Mouse (Mus musculus): ENCODE measurements at regions not wholly inside any gene's neighbourhood (a gene's known extent, or its start where the extent isn't known, plus 50 kb on each side); places are given as distances from the start of the nearest gene placed in this dataset.
"Not testable (repeated sequence)": the region's sequence is repeated elsewhere in the genome, so short reads cannot be mapped to it uniquely, and the experiment has no call there.

DNA sequence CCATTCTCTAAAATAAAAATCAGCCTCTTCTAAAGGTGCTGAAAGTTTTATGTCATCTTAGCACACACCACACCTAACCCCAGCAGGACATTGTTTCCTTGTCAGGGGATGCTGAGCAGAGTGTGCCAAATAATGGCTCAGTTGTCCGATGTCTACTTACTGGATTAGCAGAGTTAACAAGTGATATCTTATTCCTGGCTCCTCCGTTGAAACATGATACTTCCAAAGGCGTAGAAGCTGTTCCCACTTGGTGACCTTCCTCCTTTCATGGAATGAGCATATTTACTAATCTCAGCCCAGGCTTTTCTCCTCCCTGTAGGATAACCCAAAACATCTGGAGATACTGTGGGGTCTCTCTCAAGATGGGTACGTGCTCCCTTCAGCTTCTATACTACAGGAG lies 141.5 kb upstream of the Gmds start:
- DNase-seq (ENCODE audit: low spot score), result no peak
- Histone ChIP-seq H3K9me3 (no peaks in the 10 kb centered on the region), H3K36me3 (no peaks in the 10 kb centered on the region), H3K4me3 (no peak overlapping the region), H3K4me1 (no peaks in the 10 kb centered on the region), H3K27ac (no peak overlapping the region), H3K27me3 (ENCODE audit: insufficient read depth, poor library complexity, severe bottlenecking) (peaks cover 6% of the 10 kb centered on the region; the same call in 1 of the 2 replicates)
- 33% methylated on average over 4 of the region's 4 CpGs for WGBS

- no peak overlapping the region for H3K27ac ChIP-seq
- no peaks in the 10 kb centered on the region for H3K9me3 ChIP-seq
- no peak overlapping the region for H3K4me3 ChIP-seq
- H3K4me1 ChIP-seq, result no peaks in the 10 kb centered on the region
- 77% methylated on average over 8 of the region's 8 CpGs for WGBS
- no peaks in the 10 kb centered on the region for H3K36me3 ChIP-seq
- DNase-seq (ENCODE audit: low spot score), result no peak
- peaks cover 6% of the 10 kb centered on the region; the same call in 1 of the 2 replicates for H3K27me3 ChIP-seq (ENCODE audit: insufficient read depth, poor library complexity, severe bottlenecking)
These were observed 140.7 kb upstream of the Gmds start for GRCm38 (mm10) chr13:32479118-32479818.

DNA sequence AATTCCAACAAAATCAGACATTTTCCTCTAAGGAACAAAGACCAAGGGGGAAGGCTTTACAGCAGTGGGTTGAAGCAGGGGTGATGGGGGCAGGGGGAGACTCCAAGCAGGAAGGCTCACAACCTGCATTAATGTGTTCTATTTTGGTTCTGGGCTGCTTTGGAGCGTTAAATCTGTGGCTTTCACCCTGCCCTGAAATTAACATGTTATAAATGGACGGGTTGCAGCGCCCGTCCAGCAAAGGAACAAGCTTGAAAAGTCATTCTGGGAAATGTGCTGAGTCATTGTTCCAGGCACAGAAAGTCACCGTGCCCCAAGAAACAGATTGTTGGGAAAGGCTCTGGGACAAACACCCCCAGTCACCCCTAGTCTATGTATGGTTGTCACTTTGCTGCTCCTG lies 127.2 kb upstream of the Gmds start:
- 44% methylated on average over 5 of the region's 5 CpGs for WGBS

GRCm38 (mm10) chr13:32465041-32465682 lies 126.6 kb upstream of the Gmds start:
- Histone ChIP-seq H3K36me3 (no peaks in the 10 kb centered on the region), H3K27me3 (ENCODE audit: insufficient read depth, poor library complexity, severe bottlenecking) (no peaks in the 10 kb centered on the region), H3K27ac (no peak overlapping the region), H3K9me3 (no peaks in the 10 kb centered on the region), H3K4me3 (no peak overlapping the region), H3K4me1 (0 out of 2 replicates have a peak, but pooled peaks cover 3% of the 10 kb centered on the region)
- DNase-seq (ENCODE audit: low spot score), result no peak
- WGBS, result 87% methylated on average over 6 of the region's 6 CpGs

More for the DNA sequence above, 127.2 kb upstream of the Gmds start:
- Histone ChIP-seq H3K36me3 (no peaks in the 10 kb centered on the region), H3K4me1 (0 out of 2 replicates have a peak, but pooled peaks cover 3% of the 10 kb centered on the region), H3K9me3 (no peaks in the 10 kb centered on the region), H3K27ac (no peak overlapping the region), H3K4me3 (no peak overlapping the region), H3K27me3 (ENCODE audit: insufficient read depth, poor library complexity, severe bottlenecking) (no peaks in the 10 kb centered on the region)
- no peak for DNase-seq (ENCODE audit: low spot score)

DNA sequence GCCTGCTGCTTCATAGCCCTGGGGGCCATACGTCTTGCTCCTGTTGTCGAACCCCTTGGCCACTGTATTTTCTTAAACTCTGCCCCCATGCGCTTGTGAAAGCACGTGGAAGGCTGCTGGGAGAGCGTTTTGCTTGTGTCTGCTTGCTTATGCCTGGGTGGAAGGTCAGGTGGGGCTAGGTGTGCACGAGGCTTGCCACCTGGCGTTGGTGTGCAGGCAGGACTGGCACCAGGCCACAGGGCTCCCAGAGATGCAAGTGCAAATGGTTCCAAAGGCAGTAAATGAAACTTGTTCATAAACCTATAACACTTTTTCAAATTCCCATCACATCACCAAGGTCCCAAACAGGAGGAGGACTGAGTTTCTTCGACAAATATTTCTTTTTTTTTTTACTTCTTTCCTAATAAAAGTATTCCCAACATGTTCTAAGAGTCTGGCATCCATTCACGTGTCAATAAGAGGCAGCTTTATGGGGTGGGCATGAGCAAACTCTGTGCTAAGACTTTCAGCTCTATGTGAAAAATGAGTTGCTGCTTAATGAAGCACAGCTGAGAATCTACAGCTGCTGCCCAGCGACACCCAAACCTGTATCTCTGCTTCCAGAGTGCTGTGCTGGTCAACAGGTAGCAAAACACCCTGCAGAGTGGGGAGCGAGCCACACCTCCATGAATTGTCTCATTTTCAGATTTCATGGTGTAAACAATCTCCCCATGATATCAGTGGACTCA lies 116.0 kb upstream of the Gmds start:
- Histone ChIP-seq H3K27ac (no peak overlapping the region), H3K36me3 (no peaks in the 10 kb centered on the region)
- DNase-seq (ENCODE audit: low spot score), result no peak

DNA sequence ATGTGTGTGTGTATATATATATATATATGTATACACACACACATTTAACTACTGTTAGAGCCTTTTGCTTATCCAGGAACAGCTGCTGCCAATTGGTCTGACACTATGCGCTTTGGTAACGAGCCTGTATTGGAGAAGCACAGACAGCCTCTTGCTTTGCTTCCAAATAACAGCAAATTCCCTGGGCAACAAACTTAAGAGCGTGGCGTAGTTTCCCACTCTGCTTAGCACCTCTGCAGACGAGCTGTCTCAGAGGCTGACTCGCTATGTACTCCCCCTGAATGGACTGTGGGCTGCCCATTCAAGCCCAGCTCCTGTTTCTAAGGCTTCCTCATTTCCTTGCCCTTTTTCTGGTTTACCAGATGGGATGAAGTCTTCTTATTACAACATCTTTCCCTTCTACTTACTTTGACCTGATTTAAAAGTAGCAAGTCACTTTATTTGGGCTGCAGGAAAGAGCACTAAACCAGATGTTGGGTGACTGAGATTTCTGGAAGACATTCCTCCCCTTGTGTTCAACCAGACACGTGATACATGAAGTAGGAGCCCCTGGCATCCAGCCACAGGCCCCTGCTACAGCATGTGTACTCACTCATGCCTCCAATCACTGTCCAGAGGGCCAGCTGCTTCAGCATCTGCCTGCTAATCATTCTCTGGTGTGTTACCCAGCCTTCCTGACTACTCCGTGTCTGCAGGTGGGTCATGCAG lies 111.3 kb upstream of the Gmds start:
- no peaks in the 10 kb centered on the region for H3K9me3 ChIP-seq
- WGBS, result 74% methylated on average over 8 of the region's 8 CpGs
- no peaks in the 10 kb centered on the region for H3K36me3 ChIP-seq
- no peak for DNase-seq (ENCODE audit: low spot score)
- H3K4me3 ChIP-seq, result no peak overlapping the region
- H3K4me1 ChIP-seq, result no peaks in the 10 kb centered on the region
- H3K27ac ChIP-seq, result no peak overlapping the region
- no peaks in the 10 kb centered on the region for H3K27me3 ChIP-seq (ENCODE audit: insufficient read depth, poor library complexity, severe bottlenecking)

More for the DNA sequence above, 116.0 kb upstream of the Gmds start:
- H3K27me3 ChIP-seq (ENCODE audit: insufficient read depth, poor library complexity, severe bottlenecking), result no peaks in the 10 kb centered on the region
- no peaks in the 10 kb centered on the region for H3K4me1 ChIP-seq
- WGBS, result 79% methylated on average over 11 of the region's 11 CpGs
- H3K4me3 ChIP-seq, result no peak overlapping the region
- H3K9me3 ChIP-seq, result no peaks in the 10 kb centered on the region

DNA sequence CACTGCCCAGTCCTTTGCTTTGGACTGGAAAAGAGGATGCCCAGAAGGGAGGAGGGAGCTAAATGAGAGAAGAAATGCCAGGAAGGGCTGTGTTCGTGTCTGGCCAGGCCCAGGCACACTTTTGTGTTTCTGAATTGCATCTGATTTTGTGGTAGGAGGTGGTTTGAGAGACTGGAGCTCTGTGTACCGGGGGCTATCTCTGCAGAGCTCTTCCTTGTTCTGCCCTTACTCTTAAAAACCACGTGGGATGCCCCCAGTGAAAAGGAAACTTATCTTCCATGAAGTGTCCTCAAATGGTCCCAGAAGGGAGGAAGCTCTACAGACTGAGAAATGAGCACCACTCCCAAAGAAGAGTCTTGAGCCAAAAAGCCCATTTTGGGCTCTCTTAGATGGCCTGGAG lies 106.0 kb upstream of the Gmds start:
- no peak overlapping the region for H3K27ac ChIP-seq
- H3K4me3 ChIP-seq, result no peak overlapping the region
- 57% methylated on average over 3 of the region's 3 CpGs for WGBS
- no peak for DNase-seq (ENCODE audit: low spot score)
- H3K36me3 ChIP-seq, result no peaks in the 10 kb centered on the region
- no peaks in the 10 kb centered on the region for H3K4me1 ChIP-seq
- no peaks in the 10 kb centered on the region for H3K9me3 ChIP-seq
- H3K27me3 ChIP-seq (ENCODE audit: insufficient read depth, poor library complexity, severe bottlenecking), result no peaks in the 10 kb centered on the region

DNA sequence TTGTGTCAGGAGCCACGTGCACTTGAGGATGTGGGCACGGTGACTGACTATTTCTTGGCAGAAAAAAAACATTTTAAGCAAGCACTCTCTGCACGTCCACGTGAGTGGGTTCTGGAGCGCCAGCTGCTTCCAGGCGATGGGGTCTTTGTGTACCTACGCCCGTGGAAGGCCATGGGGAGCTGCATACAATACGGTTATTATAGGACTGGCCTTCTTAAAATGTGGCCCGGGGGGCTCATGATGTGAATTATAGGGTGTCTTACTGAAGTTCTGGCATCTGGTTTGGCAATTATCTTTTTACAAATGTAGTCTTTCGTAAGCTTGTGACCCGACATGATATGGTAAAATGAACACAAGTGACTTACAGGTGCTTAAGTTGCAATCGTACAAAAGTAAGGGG lies 103.5 kb upstream of the Gmds start:
- 87% methylated on average over 13 of the region's 13 CpGs for WGBS
- H3K4me1 ChIP-seq, result no peaks in the 10 kb centered on the region
- H3K9me3 ChIP-seq, result no peaks in the 10 kb centered on the region
- no peaks in the 10 kb centered on the region for H3K27me3 ChIP-seq (ENCODE audit: insufficient read depth, poor library complexity, severe bottlenecking)
- no peak overlapping the region for H3K4me3 ChIP-seq
- H3K27ac ChIP-seq, result no peak overlapping the region
- H3K36me3 ChIP-seq, result no peaks in the 10 kb centered on the region
- no peak for DNase-seq (ENCODE audit: low spot score)

DNA sequence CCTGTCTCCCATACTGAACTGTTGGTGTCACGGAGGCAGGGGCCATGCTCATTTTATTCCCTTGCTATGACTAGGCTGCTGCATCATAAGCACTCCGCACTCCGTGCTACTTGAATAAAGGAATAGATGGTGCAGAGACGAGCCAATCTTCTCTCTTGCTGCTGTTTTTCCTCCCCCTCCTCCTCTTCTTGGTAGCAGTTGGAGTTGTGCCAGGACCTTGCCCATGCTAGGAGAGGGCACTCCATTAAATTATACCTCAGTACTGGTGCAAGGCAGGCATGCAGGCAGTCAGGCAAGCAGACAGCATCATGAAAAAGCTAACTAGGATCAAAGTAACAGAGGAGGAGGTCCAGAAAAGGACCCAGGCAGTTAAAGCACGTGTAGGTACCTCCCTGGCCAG lies 96.6 kb upstream of the Gmds start:
- no peak overlapping the region for H3K4me3 ChIP-seq
- no peaks in the 10 kb centered on the region for H3K27me3 ChIP-seq (ENCODE audit: insufficient read depth, poor library complexity, severe bottlenecking)
- no peak overlapping the region for H3K27ac ChIP-seq
- H3K9me3 ChIP-seq, result no peaks in the 10 kb centered on the region
- no peaks in the 10 kb centered on the region for H3K36me3 ChIP-seq
- 79% methylated on average over 5 of the region's 5 CpGs for WGBS
- no peaks in the 10 kb centered on the region for H3K4me1 ChIP-seq
- DNase-seq (ENCODE audit: low spot score), result no peak

- no peaks in the 10 kb centered on the region for H3K27me3 ChIP-seq (ENCODE audit: insufficient read depth, poor library complexity, severe bottlenecking)
- 80% methylated on average over 3 of the region's 3 CpGs for WGBS
- no peak overlapping the region for H3K27ac ChIP-seq
- no peaks in the 10 kb centered on the region for H3K36me3 ChIP-seq
- no peak for DNase-seq (ENCODE audit: low spot score)
- no peaks in the 10 kb centered on the region for H3K4me1 ChIP-seq
- no peak overlapping the region for H3K4me3 ChIP-seq
- no peaks in the 10 kb centered on the region for H3K9me3 ChIP-seq
These were observed 89.9 kb upstream of the Gmds start for GRCm38 (mm10) chr13:32428482-32428881.

DNA sequence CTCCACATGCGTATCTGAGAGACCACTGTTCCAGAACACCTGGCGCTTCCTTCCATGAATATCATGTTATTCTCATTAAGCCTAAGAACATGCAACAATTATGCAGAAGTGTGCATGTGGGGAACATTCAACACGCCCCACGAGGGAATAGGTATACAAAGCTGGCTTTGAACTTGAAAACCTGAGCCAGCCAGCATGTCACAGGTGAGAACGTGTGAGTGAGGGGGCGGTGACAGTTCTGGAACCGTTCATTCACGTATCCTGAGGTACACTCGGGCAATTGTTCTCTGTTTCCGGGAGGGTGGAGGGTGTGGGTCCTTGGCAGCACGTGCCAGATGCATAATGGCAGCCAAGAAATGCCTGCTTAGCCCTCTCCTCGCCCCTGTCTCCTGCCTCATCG lies 88.4 kb upstream of the Gmds start:
- WGBS, result 71% methylated on average over 13 of the region's 13 CpGs
- H3K9me3 ChIP-seq, result no peaks in the 10 kb centered on the region
- no peaks in the 10 kb centered on the region for H3K27me3 ChIP-seq (ENCODE audit: insufficient read depth, poor library complexity, severe bottlenecking)
- no peak for DNase-seq (ENCODE audit: low spot score)
- no peak overlapping the region for H3K4me3 ChIP-seq
- no peak overlapping the region for H3K27ac ChIP-seq
- H3K4me1 ChIP-seq, result no peaks in the 10 kb centered on the region
- H3K36me3 ChIP-seq, result no peaks in the 10 kb centered on the region

GRCm38 (mm10) chr13:32426199-32426598 lies 87.7 kb upstream of the Gmds start:
- Histone ChIP-seq H3K27ac (no peak overlapping the region), H3K27me3 (ENCODE audit: insufficient read depth, poor library complexity, severe bottlenecking) (no peaks in the 10 kb centered on the region), H3K36me3 (no peaks in the 10 kb centered on the region), H3K4me1 (no peaks in the 10 kb centered on the region), H3K4me3 (no peak overlapping the region), H3K9me3 (no peaks in the 10 kb centered on the region)
- WGBS, result 71% methylated on average over 7 of the region's 7 CpGs
- DNase-seq (ENCODE audit: low spot score), result no peak

DNA sequence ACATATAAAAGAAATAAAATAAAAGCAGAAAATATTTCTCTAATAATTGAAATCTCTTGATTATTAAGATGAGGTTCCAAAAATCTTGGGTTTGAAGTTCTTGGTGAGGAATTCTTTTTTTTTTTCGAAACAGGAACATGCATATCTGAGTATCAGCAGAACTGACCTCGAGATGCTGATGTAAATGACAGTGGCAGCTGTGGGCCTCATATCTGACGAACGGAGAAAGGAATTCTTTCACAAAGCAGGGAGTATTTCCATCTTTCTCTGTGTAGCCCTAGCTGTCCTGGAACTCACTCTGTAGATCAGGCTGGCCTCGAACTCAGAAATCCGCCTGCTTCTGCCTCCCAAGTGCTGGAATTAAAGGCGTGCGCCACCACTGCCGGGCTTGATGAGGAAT lies 86.0 kb upstream of the Gmds start:
- H3K4me3 ChIP-seq; H3K36me3 ChIP-seq; H3K4me1 ChIP-seq; H3K9me3 ChIP-seq; H3K27me3 ChIP-seq (ENCODE audit: insufficient read depth, poor library complexity, severe bottlenecking); DNase-seq (ENCODE audit: low spot score); H3K27ac ChIP-seq: not testable (repeated sequence)
- WGBS, result 85% methylated on average over 9 of the region's 9 CpGs
